Mouse (Mus musculus): ENCODE data around the gene Tas2r105. TPM values are rescaled to one million over a fixed set of nuclear protein-coding genes. Genes with fewer than 3 reads are reported as not detected.

The Tas2r105 gene
- not detected in 2 replicates for polyA plus RNA-seq (2014; fragmentation: Nextera tagmentation; extraction: Ambion mirVana)

- 76% methylated on average over 1 of the region's 1 CpGs for WGBS
- Histone ChIP-seq H3K27me3 (ENCODE audit: control insufficient read depth, insufficient read depth, low read length) (no peaks in the 10 kb centered on the region), H3K36me3 (ENCODE audit: control insufficient read depth, insufficient read depth, low read length) (no peaks in the 10 kb centered on the region), H3K27ac (ENCODE audit: low read length) (no peak within 1 kb of the TSS), H3K4me1 (ENCODE audit: control insufficient read depth, insufficient read depth, low read length) (no peaks in the 10 kb centered on the region), H3K9me3 (ENCODE audit: control insufficient read depth, low read depth, low read length) (no peaks in the 10 kb centered on the region), H3K9ac (replicated peaks; ENCODE audit: low read depth, low read length) (no peak within 1 kb of the TSS), H3K4me2 (replicated peaks; ENCODE audit: low read depth, low read length) (no peak within 1 kb of the TSS), H3K4me3 (ENCODE audit: low read depth, low read length) (no peak within 1 kb of the TSS)
- ATAC-seq (ENCODE audit: insufficient number of reproducible peaks, insufficient read depth, low FRiP score, low read depth) = no peak
Observed at GRCm38 (mm10) chr6:131687395-131687794, at the start of gene Tas2r105. Gene Tas2r105, minus strand, starts transcription at chr6:131687495.

GRCm38 (mm10) chr6:131712803-131713202 lies 25.5 kb upstream of the Tas2r105 start:
- ATAC-seq (ENCODE audit: insufficient number of reproducible peaks, insufficient read depth, low FRiP score, low read depth) = no peak
- Histone ChIP-seq H3K9ac (replicated peaks; ENCODE audit: low read depth, low read length) (no peak overlapping the region), H3K4me1 (ENCODE audit: control insufficient read depth, insufficient read depth, low read length) (no peaks in the 10 kb centered on the region), H3K9me3 (ENCODE audit: control insufficient read depth, low read depth, low read length) (0 out of 2 replicates have a peak, but pooled peaks cover 3% of the 10 kb centered on the region), H3K27ac (ENCODE audit: low read length) (no peak overlapping the region), H3K36me3 (ENCODE audit: control insufficient read depth, insufficient read depth, low read length) (no peaks in the 10 kb centered on the region), H3K4me3 (ENCODE audit: low read depth, low read length) (no peak overlapping the region), H3K4me2 (replicated peaks; ENCODE audit: low read depth, low read length) (no peak overlapping the region), H3K27me3 (ENCODE audit: control insufficient read depth, insufficient read depth, low read length) (no peaks in the 10 kb centered on the region)
- WGBS = 44% methylated on average over 7 of the region's 7 CpGs

GRCm38 (mm10) chr6:131689963-131690362 lies 2.7 kb upstream of the Tas2r105 start, which contains the start of gene Tas2r114:
Gene Tas2r114, minus strand, starts transcription at chr6:131690063.
- H3K9me3 ChIP-seq (ENCODE audit: control insufficient read depth, low read depth, low read length) = no peaks in the 10 kb centered on the region
- no peaks in the 10 kb centered on the region for H3K27me3 ChIP-seq (ENCODE audit: control insufficient read depth, insufficient read depth, low read length)
- no peaks in the 10 kb centered on the region for H3K4me1 ChIP-seq (ENCODE audit: control insufficient read depth, insufficient read depth, low read length)
- H3K36me3 ChIP-seq (ENCODE audit: control insufficient read depth, insufficient read depth, low read length) = no peaks in the 10 kb centered on the region
- no peak within 1 kb of the TSS for H3K4me2 ChIP-seq (replicated peaks; ENCODE audit: low read depth, low read length)
- H3K4me3 ChIP-seq (ENCODE audit: low read depth, low read length) = no peak within 1 kb of the TSS
- no peak within 1 kb of the TSS for H3K9ac ChIP-seq (replicated peaks; ENCODE audit: low read depth, low read length)
- H3K27ac ChIP-seq (ENCODE audit: low read length) = no peak within 1 kb of the TSS
- ATAC-seq (ENCODE audit: insufficient number of reproducible peaks, insufficient read depth, low FRiP score, low read depth) = no peak

GRCm38 (mm10) chr6:131685644-131686043 lies 1.7 kb downstream of the Tas2r105 start, which contains the start of gene Tas2r104:
Gene Tas2r104, minus strand, starts transcription at chr6:131685744.
- no peak within 1 kb of the TSS for H3K4me2 ChIP-seq (replicated peaks; ENCODE audit: low read depth, low read length)
- H3K27ac ChIP-seq (ENCODE audit: low read length) = no peak within 1 kb of the TSS
- no peaks in the 10 kb centered on the region for H3K4me1 ChIP-seq (ENCODE audit: control insufficient read depth, insufficient read depth, low read length)
- no peaks in the 10 kb centered on the region for H3K36me3 ChIP-seq (ENCODE audit: control insufficient read depth, insufficient read depth, low read length)
- H3K4me3 ChIP-seq (ENCODE audit: low read depth, low read length) = no peak within 1 kb of the TSS
- H3K9ac ChIP-seq (replicated peaks; ENCODE audit: low read depth, low read length) = no peak within 1 kb of the TSS
- 80% methylated on average over 1 of the region's 1 CpGs for WGBS
- ATAC-seq (ENCODE audit: insufficient number of reproducible peaks, insufficient read depth, low FRiP score, low read depth) = no peak
- H3K27me3 ChIP-seq (ENCODE audit: control insufficient read depth, insufficient read depth, low read length) = no peaks in the 10 kb centered on the region
- no peaks in the 10 kb centered on the region for H3K9me3 ChIP-seq (ENCODE audit: control insufficient read depth, low read depth, low read length)

GRCm38 (mm10) chr6:131678786-131679185 lies 8.5 kb downstream of the Tas2r105 start, which contains the start of gene Tas2r106:
Gene Tas2r106, minus strand, starts transcription at chr6:131678886.
- no peaks in the 10 kb centered on the region for H3K4me1 ChIP-seq (ENCODE audit: control insufficient read depth, insufficient read depth, low read length)
- no peak within 1 kb of the TSS for H3K9ac ChIP-seq (replicated peaks; ENCODE audit: low read depth, low read length)
- no peak within 1 kb of the TSS for H3K27ac ChIP-seq (ENCODE audit: low read length)
- WGBS = 70% methylated on average over 3 of the region's 3 CpGs
- H3K4me3 ChIP-seq (ENCODE audit: low read depth, low read length) = no peak within 1 kb of the TSS
- no peak for ATAC-seq (ENCODE audit: insufficient number of reproducible peaks, insufficient read depth, low FRiP score, low read depth)
- no peaks in the 10 kb centered on the region for H3K27me3 ChIP-seq (ENCODE audit: control insufficient read depth, insufficient read depth, low read length)
- no peak within 1 kb of the TSS for H3K4me2 ChIP-seq (replicated peaks; ENCODE audit: low read depth, low read length)
- H3K36me3 ChIP-seq (ENCODE audit: control insufficient read depth, insufficient read depth, low read length) = no peaks in the 10 kb centered on the region
- H3K9me3 ChIP-seq (ENCODE audit: control insufficient read depth, low read depth, low read length) = no peaks in the 10 kb centered on the region

GRCm38 (mm10) chr6:131660049-131660448 lies 27.2 kb downstream of the Tas2r105 start, which contains the start of gene Tas2r107:
Gene Tas2r107, minus strand, starts transcription at chr6:131660149.
- H3K36me3 ChIP-seq (ENCODE audit: control insufficient read depth, insufficient read depth, low read length) = no peaks in the 10 kb centered on the region
- H3K27ac ChIP-seq (ENCODE audit: low read length) = no peak within 1 kb of the TSS
- no peaks in the 10 kb centered on the region for H3K9me3 ChIP-seq (ENCODE audit: control insufficient read depth, low read depth, low read length)
- no peaks in the 10 kb centered on the region for H3K27me3 ChIP-seq (ENCODE audit: control insufficient read depth, insufficient read depth, low read length)
- no peak within 1 kb of the TSS for H3K4me3 ChIP-seq (ENCODE audit: low read depth, low read length)
- no peak within 1 kb of the TSS for H3K9ac ChIP-seq (replicated peaks; ENCODE audit: low read depth, low read length)
- ATAC-seq (ENCODE audit: insufficient number of reproducible peaks, insufficient read depth, low FRiP score, low read depth) = no peak
- no peaks in the 10 kb centered on the region for H3K4me1 ChIP-seq (ENCODE audit: control insufficient read depth, insufficient read depth, low read length)
- H3K4me2 ChIP-seq (replicated peaks; ENCODE audit: low read depth, low read length) = no peak within 1 kb of the TSS

Other genes with a start within 250 kb of the Tas2r105 start
- gene 5430401F13Rik, start 201.1 kb downstream of the Tas2r105 start, polyA plus RNA-seq (2014; fragmentation: Nextera tagmentation; extraction: Ambion mirVana) = not detected in 2 replicates
- not detected in 2 replicates for gene Gm6619, start 201.1 kb downstream of the Tas2r105 start, polyA plus RNA-seq (2014; fragmentation: Nextera tagmentation; extraction: Ambion mirVana)
- gene Tas2r130, start 56.6 kb downstream of the Tas2r105 start, polyA plus RNA-seq (2014; fragmentation: Nextera tagmentation; extraction: Ambion mirVana) = not detected in 2 replicates
- gene Tas2r107, start 27.3 kb downstream of the Tas2r105 start, polyA plus RNA-seq (2014; fragmentation: Nextera tagmentation; extraction: Ambion mirVana) = not detected in 2 replicates
- not detected in 2 replicates for gene Tas2r106, start 8.6 kb downstream of the Tas2r105 start, polyA plus RNA-seq (2014; fragmentation: Nextera tagmentation; extraction: Ambion mirVana)
- not detected in 2 replicates for gene Tas2r104, start 1.8 kb downstream of the Tas2r105 start, polyA plus RNA-seq (2014; fragmentation: Nextera tagmentation; extraction: Ambion mirVana)
- gene Tas2r114, start 2.6 kb upstream of the Tas2r105 start, polyA plus RNA-seq (2014; fragmentation: Nextera tagmentation; extraction: Ambion mirVana) = not detected in 2 replicates